In the genomic region with DNA sequence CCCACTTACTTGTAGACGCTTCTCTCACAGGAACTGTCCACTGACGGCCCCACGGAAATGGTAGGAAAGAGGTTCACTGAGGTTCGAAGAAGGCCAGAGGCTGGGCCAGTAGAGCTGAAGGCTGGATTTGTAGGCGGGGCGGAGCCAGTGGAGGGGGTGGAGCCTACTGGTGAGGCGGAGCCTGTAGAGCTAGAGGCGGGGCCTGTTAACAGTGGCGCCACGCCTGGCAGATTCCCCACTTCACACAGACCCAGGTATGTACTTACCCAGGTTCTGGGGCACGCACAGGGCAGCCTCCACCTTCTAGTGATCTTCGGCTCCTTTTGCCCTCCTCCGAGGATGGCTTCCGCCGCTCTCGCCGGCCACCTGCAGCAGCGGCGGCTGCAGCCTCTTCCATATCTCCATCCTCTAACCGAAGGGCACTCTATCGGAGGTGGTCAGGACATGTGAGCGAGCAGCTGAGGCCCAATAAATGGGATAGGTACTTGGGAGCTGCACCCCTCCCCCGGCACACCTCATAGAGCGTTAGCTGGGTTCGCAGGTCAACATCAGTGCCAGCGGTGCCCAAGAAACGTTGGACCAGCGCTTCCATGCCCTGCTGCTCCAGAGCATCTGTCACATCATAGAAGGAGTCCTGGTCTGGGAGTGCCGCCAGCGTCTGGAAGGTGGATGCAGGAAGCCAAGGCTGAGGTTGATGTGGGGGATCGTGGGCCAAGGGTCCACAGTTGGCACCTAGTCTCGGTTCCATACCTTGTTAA, we compare ENCODE assay signal across 9 mouse cellular contexts. TPM values are rescaled to one million over a fixed set of nuclear protein-coding genes. Genes with fewer than 3 reads are reported as not detected.
DNase-seq lines count a peak whose midpoint lies in the region; ATAC-seq and TF ChIP-seq lines count a peak whose summit lies in the region.
"Had no signal": no experiment of that assay in that cellular context is flagged by ENCODE, and none has a peak within 500 bp of the region (broad histone marks: within the 10 kb centered on the region; RNA-seq: fewer than 3 reads in every experiment).

No protein-coding gene starts in this region.

- no peaks in the 10 kb centered on the region for H3K27me3 ChIP-seq in midbrain, embryonic 13.5 days

- H3K4me2 ChIP-seq in midbrain, embryonic 13.5 days (replicated peaks): 0 out of 2 replicates have a peak overlapping the region, but pooled peaks have one; percentile 9

- H3K9ac ChIP-seq in midbrain, embryonic 13.5 days (replicated peaks): no peak overlapping the region

- ATAC-seq in erythroblast, adult 5-6 weeks (replicated peaks; ENCODE audit: low FRiP score, poor library complexity, severe bottlenecking): peak; percentile 32; the same call in 1 of the 2 replicates
- peak; percentile 57; the same call in 1 of the 2 replicates for ATAC-seq in midbrain, embryonic 13.5 days

- H3K36me3 ChIP-seq in midbrain, embryonic 13.5 days: peaks cover 42% of the 10 kb centered on the region

- H3K4me1 ChIP-seq in midbrain, embryonic 13.5 days (replicated peaks): peaks cover 4% of the 10 kb centered on the region; the same call in 1 of the 2 replicates

- peak; percentile 32 for DNase-seq in gastrocnemius, adult 2 months
- no peak for DNase-seq in gastrocnemius, postnatal 36 days
- DNase-seq in B cell, adult 2 months: peak; percentile 27 to 35
- no peak for DNase-seq in cerebellum, adult 11 months
- no peak for DNase-seq in thymus, postnatal 25 days
- no peak for DNase-seq in spleen, postnatal 36 days (ENCODE audit: low spot score in 2 of 2)
- DNase-seq: cerebellum, adult 18-20 months had no signal

- no peak for TF ChIP-seq CTCF in gastrocnemius, adult 2 months (IDR thresholded peaks at IDR 0.05)

- no peaks in the 10 kb centered on the region for H3K9me3 ChIP-seq in midbrain, embryonic 13.5 days

- no peak overlapping the region for H3K4me3 ChIP-seq in gastrocnemius, adult 2 months
- H3K4me3 ChIP-seq in midbrain, embryonic 13.5 days (replicated peaks): no peak overlapping the region

- no peak overlapping the region for H3K27ac ChIP-seq in gastrocnemius, adult 2 months
- H3K27ac ChIP-seq in midbrain, embryonic 13.5 days: no peak overlapping the region

- intact Hi-C loops in gastrocnemius, adult 2 months (cut with DNase I): no loop called here
- intact Hi-C loops in gastrocnemius, postnatal 36 days (cut with DNase I): no loop called here

- WGBS in midbrain, embryonic 13.5 days: 48% methylated on average over 32 of the region's 32 CpGs

RNA-seq across cellular contexts. Expression of a gene that starts 10.4 kb away (rescaled TPM):
- 10 to 100 TPM; 20.1 to 24.6 TPM for total RNA-seq in gastrocnemius, adult 2 months (2021)
- 10 to 100 TPM; 18.5 to 20.1 TPM for total RNA-seq in gastrocnemius, postnatal 36 days (2021)
- total RNA-seq in erythroblast, adult 5-6 weeks (2015; ENCODE audit: low replicate concordance): 51.2 and 56.3 TPM in 2 replicates
- total RNA-seq in erythroblast, adult 5-6 weeks (2017; ENCODE audit: low replicate concordance): 18.5 and 26.9 TPM in 2 replicates
- polyA plus RNA-seq in midbrain, embryonic 13.5 days (2015; fragmentation: Nextera tagmentation; extraction: Ambion mirVana): 121 TPM in 2 replicates

RNA-seq across cellular contexts. Expression of a gene that starts 10.5 kb away (rescaled TPM):
- 1 to 10 TPM in 1 of 2 experiments, under 1 TPM in 1; 0.99 to 1.3 TPM for total RNA-seq in gastrocnemius, adult 2 months (2021)
- total RNA-seq in gastrocnemius, postnatal 36 days (2021): 1 to 10 TPM in 1 of 2 experiments, under 1 TPM in 1; 0.99 to 1.1 TPM
- total RNA-seq in erythroblast, adult 5-6 weeks (2015; ENCODE audit: low replicate concordance): 13.4 and 35.9 TPM in 2 replicates
- 26.2 and 28.6 TPM in 2 replicates for total RNA-seq in erythroblast, adult 5-6 weeks (2017; ENCODE audit: low replicate concordance)
- polyA plus RNA-seq in midbrain, embryonic 13.5 days (2015; fragmentation: Nextera tagmentation; extraction: Ambion mirVana): 0.98 and 1.1 TPM in 2 replicates

RNA-seq across cellular contexts. Expression of a gene that starts 11.2 kb away (rescaled TPM):
- total RNA-seq in gastrocnemius, adult 2 months (2021): 10 to 100 TPM; 17.5 to 23.4 TPM
- total RNA-seq in gastrocnemius, postnatal 36 days (2021): 10 to 100 TPM; 22.0 to 32.0 TPM
- 0.19 and 3.8 TPM in 2 replicates for total RNA-seq in erythroblast, adult 5-6 weeks (2015; ENCODE audit: low replicate concordance)
- 0.56 and 1.0 TPM in 2 replicates for total RNA-seq in erythroblast, adult 5-6 weeks (2017; ENCODE audit: low replicate concordance)
- polyA plus RNA-seq in midbrain, embryonic 13.5 days (2015; fragmentation: Nextera tagmentation; extraction: Ambion mirVana): 0.53 and 0.57 TPM in 2 replicates

RNA-seq across cellular contexts. Expression of a gene that starts 12.1 kb away (rescaled TPM):
- under 1 TPM; 0.45 to 0.92 TPM for total RNA-seq in gastrocnemius, adult 2 months (2021)
- total RNA-seq in gastrocnemius, postnatal 36 days (2021): under 1 TPM; 0.59 to 0.91 TPM
- total RNA-seq in erythroblast, adult 5-6 weeks (2015; ENCODE audit: low replicate concordance): 1.7 TPM in 1 of 2 replicates, not detected in the other
- not detected in 2 replicates for total RNA-seq in erythroblast, adult 5-6 weeks (2017; ENCODE audit: low replicate concordance)
- 5.4 and 5.6 TPM in 2 replicates for polyA plus RNA-seq in midbrain, embryonic 13.5 days (2015; fragmentation: Nextera tagmentation; extraction: Ambion mirVana)

RNA-seq across cellular contexts. Expression of a gene that starts 31.2 kb away (rescaled TPM):
- total RNA-seq in gastrocnemius, adult 2 months (2021): 1 to 10 TPM; 1.2 to 1.6 TPM
- under 1 TPM; 0.66 to 0.94 TPM for total RNA-seq in gastrocnemius, postnatal 36 days (2021)
- 13.8 and 17.3 TPM in 2 replicates for total RNA-seq in erythroblast, adult 5-6 weeks (2015; ENCODE audit: low replicate concordance)
- total RNA-seq in erythroblast, adult 5-6 weeks (2017; ENCODE audit: low replicate concordance): 22.1 and 30.7 TPM in 2 replicates
- polyA plus RNA-seq in midbrain, embryonic 13.5 days (2015; fragmentation: Nextera tagmentation; extraction: Ambion mirVana): 0.97 and 1.1 TPM in 2 replicates

Comparison
In these comparisons a context has a peak if more than half of its experiments do, and no peak if none do; other contexts are left out.
1. DNase-seq: peak in gastrocnemius, adult 2 months (single experiment) and B cell, adult 2 months (2 of 2); none in gastrocnemius, postnatal 36 days (0 of 2), cerebellum, adult 11 months (single experiment), thymus, postnatal 25 days (single experiment) and spleen, postnatal 36 days (0 of 2).
2. RNA of a gene that starts 10.5 kb away (total RNA-seq): 13.4 to 35.9 TPM in erythroblast, adult 5-6 weeks; 0.99 to 1.3 TPM in gastrocnemius, adult 2 months and 0.99 to 1.1 TPM in gastrocnemius, postnatal 36 days; every median in the first group is over 4 times any median in the second.